Mouse (Mus musculus) c-Kit-negative CD71-positive TER-119-positive erythroid progenitor cells, embryonic 14.5 days (primary cell): Measurements from ENCODE around the gene Rnase4.
A peak's percentile ranks its signal among the peaks of the same experiment; 100 is the strongest.

Experiments
- DNase-seq: peaks from one replicate; pipeline ENCODE4 v3.0.0-alpha.2; 2013; ENCODE audit warnings: low read depth, low spot score

Gene Rnase4

DNA sequence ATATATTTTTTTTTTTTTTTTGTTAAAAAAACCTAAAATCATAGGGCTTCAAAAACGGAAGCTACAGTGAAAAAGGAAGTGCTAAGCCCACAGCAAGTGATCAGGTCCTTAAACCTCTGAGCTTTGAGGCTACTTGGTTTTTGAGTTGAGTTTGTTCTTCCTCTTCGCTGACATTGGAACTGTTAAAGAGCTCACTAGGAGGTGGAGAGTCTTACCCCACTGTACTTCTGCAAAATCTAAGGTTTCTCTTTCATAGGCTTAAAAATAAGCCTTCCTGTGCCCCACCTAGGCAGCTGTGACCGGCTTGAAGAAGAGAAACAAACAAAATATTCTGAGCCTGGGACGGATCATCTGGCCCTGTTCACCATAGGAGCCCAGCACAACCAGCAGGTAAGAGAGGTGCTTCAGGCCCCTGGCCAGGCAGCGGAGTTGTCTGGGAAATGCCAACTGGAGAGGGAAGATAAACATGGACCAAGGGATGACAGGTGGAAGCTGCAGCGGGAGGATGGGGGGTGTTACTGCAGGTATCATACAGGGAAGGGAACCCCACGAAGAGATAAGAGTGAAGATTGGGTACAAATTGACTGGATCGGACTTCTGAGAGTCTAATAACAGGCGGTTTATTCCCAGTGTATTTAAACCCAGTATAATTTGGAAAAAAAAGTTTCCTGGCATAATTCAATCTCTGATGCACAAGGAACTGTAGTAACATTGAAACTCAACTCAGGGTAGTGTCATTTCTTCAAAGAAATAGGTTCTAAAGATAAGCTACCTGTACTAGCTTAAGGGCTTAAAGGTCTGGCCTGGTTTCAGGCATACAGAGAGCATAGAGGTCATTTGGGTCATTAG lies 38.1 kb downstream of the Rnase4 start:
- DNase-seq = peak; percentile 53

DNA sequence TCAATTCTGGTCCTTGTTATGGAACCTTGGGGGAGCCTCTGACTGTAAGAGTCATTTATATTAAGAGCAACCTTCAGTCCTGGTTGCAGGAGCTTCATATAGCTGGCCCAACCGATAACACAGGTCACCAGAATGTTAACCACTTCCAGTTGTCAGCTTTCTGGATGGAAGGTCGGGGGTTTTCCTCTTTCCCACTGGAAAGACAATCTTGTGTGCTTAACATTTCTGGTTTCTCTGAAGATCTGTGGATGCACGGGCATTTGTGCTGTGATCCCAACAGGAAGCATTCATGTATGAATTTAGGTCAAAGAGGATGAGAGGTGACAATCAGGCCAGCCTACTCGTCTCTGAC lies 38.7 kb downstream of the Rnase4 start:
- DNase-seq = peak; percentile 36

- peak; percentile 64 for DNase-seq
Observed at GRCm38 (mm10) chr14:51130315-51130940, 39.6 kb downstream of the Rnase4 start.

- DNase-seq = no peak
Observed at GRCm38 (mm10) chr14:51131086-51131815, 40.4 kb downstream of the Rnase4 start.

- DNase-seq = peak; percentile 70
Observed at GRCm38 (mm10) chr14:51132372-51132771, 41.5 kb downstream of the Rnase4 start.

DNA sequence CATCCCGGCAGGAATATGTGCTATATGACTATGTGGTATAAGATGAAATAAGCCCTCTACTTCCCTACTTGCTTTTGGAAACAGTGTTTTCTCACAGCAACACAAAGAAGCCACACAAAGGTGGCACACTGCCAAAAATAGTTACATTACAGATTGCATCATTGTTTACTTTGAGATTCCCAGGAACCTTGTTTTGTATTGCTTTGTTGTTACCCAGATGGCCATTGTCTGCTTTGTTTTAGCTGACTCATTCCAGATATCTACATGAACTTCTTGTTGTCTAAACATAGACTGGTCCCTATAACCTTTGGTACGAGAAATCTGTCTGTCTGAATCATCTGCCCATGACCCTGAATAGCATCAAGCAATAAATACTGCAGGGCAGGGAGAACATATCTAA lies 49.5 kb downstream of the Rnase4 start:
- no peak for DNase-seq

- DNase-seq = no peak
Observed at GRCm38 (mm10) chr14:51142119-51142518, 51.2 kb downstream of the Rnase4 start.

- peak; percentile 55 for DNase-seq
Observed at GRCm38 (mm10) chr14:51142568-51142967, 51.7 kb downstream of the Rnase4 start.

DNA sequence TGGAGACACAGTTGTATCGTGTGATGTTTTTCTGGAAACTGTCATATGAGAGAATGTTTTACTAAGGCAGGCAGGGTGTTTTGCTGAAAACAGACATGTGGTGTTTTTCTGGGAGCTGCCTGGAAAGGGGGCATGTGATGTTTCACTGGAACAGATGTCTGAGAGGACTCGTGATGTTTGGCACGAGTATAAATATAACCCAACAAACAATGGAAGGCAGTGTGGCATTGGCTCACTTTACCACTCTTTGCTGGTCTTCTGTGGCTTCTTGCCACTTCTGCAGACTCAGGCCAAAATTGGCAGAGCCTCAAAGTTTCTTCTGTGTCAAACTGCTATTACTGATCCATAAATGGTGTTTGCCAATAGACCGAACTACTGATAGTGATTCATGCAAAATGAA lies 52.4 kb downstream of the Rnase4 start:
- no peak for DNase-seq

- DNase-seq = peak; percentile 68
Observed at GRCm38 (mm10) chr14:51143937-51144336, 53.1 kb downstream of the Rnase4 start.

- DNase-seq = no peak
Observed at GRCm38 (mm10) chr14:51144451-51144850, 53.6 kb downstream of the Rnase4 start.

GRCm38 (mm10) chr14:51145521-51145920 lies 54.6 kb downstream of the Rnase4 start:
- DNase-seq = no peak

GRCm38 (mm10) chr14:51146685-51147084 lies 55.8 kb downstream of the Rnase4 start, which contains the start of gene Rnase1:
Gene Rnase1 (minus strand): TSS chr14:51146785.
- DNase-seq = no peak

DNA sequence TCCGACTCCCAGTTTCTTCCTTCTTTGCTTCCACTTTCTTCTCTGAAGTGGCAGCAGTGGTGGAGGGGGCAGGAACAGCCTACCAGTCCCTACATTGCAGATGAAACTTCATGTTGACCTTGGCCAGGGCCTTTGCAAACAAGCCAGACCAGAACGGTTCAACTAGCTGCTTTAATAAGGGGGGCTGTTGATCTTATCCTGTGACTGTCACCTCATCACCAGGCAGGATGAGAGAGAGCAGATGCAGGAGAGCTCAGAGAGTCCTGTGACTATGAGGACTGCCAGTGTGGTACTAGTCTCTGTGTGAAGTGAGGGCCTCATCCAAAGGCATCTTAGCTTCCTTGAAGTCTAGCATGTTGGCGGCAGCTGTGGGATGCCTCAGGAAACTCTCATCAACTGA lies 57.1 kb downstream of the Rnase4 start:
- DNase-seq = no peak

- peak; percentile 42 for DNase-seq
Observed at GRCm38 (mm10) chr14:51149164-51149563, 58.3 kb downstream of the Rnase4 start.

GRCm38 (mm10) chr14:51150206-51150831 lies 59.4 kb downstream of the Rnase4 start:
- DNase-seq = peak; percentile 42

DNA sequence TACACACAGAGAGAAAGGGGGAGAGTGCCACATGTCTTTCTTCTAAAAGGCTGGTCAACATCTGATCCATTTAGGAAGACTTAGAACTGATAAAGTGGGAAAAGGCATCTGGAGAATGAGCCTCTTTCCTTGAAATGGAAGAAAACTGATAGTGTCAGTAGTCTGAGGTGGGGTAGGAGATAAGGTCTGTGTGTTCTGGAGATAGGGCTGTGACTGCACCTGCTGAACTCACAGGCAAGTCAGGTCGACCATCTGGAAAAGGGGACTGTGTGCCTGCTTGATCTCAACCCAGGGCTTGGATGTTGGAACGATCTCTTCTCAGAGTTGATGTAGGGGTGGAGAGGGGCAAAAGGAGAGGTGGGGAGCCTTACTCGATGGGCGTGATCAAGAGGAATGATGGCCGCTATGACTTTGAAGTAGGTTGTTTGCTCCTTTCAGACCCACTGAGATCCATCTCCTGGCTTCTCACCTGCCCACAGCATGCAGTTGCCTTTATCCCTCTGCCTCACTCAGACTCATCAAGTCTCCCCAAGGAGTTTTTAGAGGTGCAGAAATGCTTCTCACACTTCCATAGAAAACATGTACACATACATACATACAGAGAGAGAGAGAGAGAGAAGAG lies 61.5 kb downstream of the Rnase4 start:
- peak; percentile 33 for DNase-seq
